Mouse (Mus musculus) forebrain, postnatal 0 days (tissue): Measurements from ENCODE around the gene Sos1. TPM values are rescaled to one million over a fixed set of nuclear protein-coding genes. Genes with fewer than 3 reads are reported as not detected.

Experiments
- ATAC-seq: fragments of 200-750 bp; cut with Nextera tagmentation; 2 replicates; pipeline ENCODE4 v1.8.0; 2017; ENCODE audit warnings: mild to moderate bottlenecking, moderate library complexity
- DNase-seq: peaks from one replicate; pipeline ENCODE4 v3.0.0-alpha.2; 2015
- H3K27ac ChIP-seq: fragments of 300-500 bp; sonication (generic); 2 replicates; pipeline ENCODE4 v1.5.1; 2014; ENCODE audit warnings: low read depth, mild to moderate bottlenecking, antibody characterized with exemption, low read length, moderate library complexity, mixed read lengths
- H3K27me3 ChIP-seq: fragments of 300-500 bp; sonication (generic); 2 replicates; pipeline ENCODE4 v1.6.1; 2014; ENCODE audit warnings: mild to moderate bottlenecking, low read length, mixed read lengths; ENCODE audit not compliant: insufficient read depth
- H3K36me3 ChIP-seq: fragments of 300-500 bp; sonication (generic); 2 replicates; pipeline ENCODE4 v1.6.1; 2014; ENCODE audit warnings: mild to moderate bottlenecking, moderate library complexity; ENCODE audit not compliant: insufficient read depth
- H3K4me1 ChIP-seq: fragments of 300-500 bp; sonication (generic); 2 replicates; pipeline ENCODE4 v1.6.1; 2014; ENCODE audit warnings: antibody characterized with exemption; ENCODE audit not compliant: insufficient read depth
- H3K4me2 ChIP-seq: fragments of 300-500 bp; sonication (generic); 2 replicates; pipeline ENCODE4 v1.6.1; 2014; ENCODE audit warnings: low read depth, mild to moderate bottlenecking, moderate library complexity
- H3K4me3 ChIP-seq: fragments of 300-500 bp; sonication (generic); 2 replicates; pipeline ENCODE4 v1.5.1; 2014; ENCODE audit warnings: low read depth, low read length, mixed read lengths
- H3K9ac ChIP-seq: fragments of 300-500 bp; sonication (generic); 2 replicates; pipeline ENCODE4 v1.6.1; 2014; ENCODE audit warnings: mild to moderate bottlenecking
- H3K9me3 ChIP-seq: fragments of 300-500 bp; sonication (generic); 2 replicates; pipeline ENCODE4 v1.6.1; 2016; ENCODE audit warnings: low read length
- CTCF ChIP-seq: sonication (generic); IDR thresholded peaks from 2 replicates; pipeline ENCODE4 v1.5.1; 2016; ENCODE audit warnings: antibody characterized with exemption, control low read depth, low read depth
- WGBS: fragments of 180-500 bp; shearing (Covaris S2); extraction: QIAGEN DNeasy Blood & Tissue Kit; methylation state at CpG from one replicate; pipeline ENCODE4 v1.1.7; 2014; 5-methylcytosine and 5-hydroxymethylcytosine counted together
- polyA plus RNA-seq: library from polyadenylated mRNA; unstranded; fragments of >200 nt; fragmentation: Nextera tagmentation; extraction: Ambion mirVana; gene quantifications from 2 replicates; pipeline ENCODE4 v1.2.1, GENCODE M21; 2015
- total RNA-seq: library from RNA; depleted of rRNA; stranded (reverse); fragments of >200 nt; gene quantifications from 2 replicates; pipeline ENCODE4 v1.2.3, GENCODE M21; 2014

The Sos1 gene
- total and polyA plus RNA-seq, 2 experiments from 2014 or later, result 5.2 to 29.3 TPM

- no peak for DNase-seq
- no peak for TF ChIP-seq CTCF
- H3K4me2 ChIP-seq, result no peak overlapping the region
- no peak for ATAC-seq
- H3K4me1 ChIP-seq, result no peaks in the 10 kb centered on the region
- 57% methylated on average over 5 of the region's 5 CpGs for WGBS
- no peaks in the 10 kb centered on the region for H3K9me3 ChIP-seq
- H3K27ac ChIP-seq, result no peak overlapping the region
- H3K27me3 ChIP-seq, result no peaks in the 10 kb centered on the region
- peaks cover 10% of the 10 kb centered on the region for H3K36me3 ChIP-seq
- H3K4me3 ChIP-seq, result no peak overlapping the region
- no peak overlapping the region for H3K9ac ChIP-seq
Measured at GRCm38 (mm10) chr17:80426901-80427300, 53.4 kb downstream of the Sos1 start.

DNA sequence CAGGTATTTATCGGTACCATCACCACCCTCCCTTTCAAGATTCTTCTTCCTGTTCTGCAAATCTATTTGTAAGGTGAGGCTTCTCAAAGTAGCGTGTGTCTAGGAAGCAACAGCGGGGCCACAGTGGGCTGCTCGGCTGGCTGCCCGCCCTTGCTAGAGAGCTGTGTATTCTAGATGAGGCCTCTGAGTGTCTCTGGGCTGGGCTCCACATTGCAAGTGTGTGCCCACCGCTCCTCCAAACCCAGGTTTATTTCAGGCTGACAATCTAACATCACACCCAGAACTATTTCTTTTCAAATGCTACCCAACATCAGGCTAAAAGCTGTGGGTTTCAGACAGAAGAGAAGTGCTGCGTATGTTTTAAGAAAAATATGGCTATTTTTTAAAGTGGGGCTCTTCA, 54.1 kb downstream of the Sos1 start:
- H3K4me3 ChIP-seq, result no peak overlapping the region

GRCm38 (mm10) chr17:80420998-80421397, 59.3 kb downstream of the Sos1 start:
- H3K4me2 ChIP-seq, result no peak overlapping the region
- ATAC-seq (no peak), DNase-seq (no peak)
- H3K27me3 ChIP-seq, result no peaks in the 10 kb centered on the region
- WGBS, result 98% methylated on average over 1 of the region's 1 CpGs
- no peak overlapping the region for H3K9ac ChIP-seq
- no peaks in the 10 kb centered on the region for H3K4me1 ChIP-seq
- H3K4me3 ChIP-seq, result no peak overlapping the region
- H3K27ac ChIP-seq, result no peak overlapping the region
- no peak for TF ChIP-seq CTCF
- no peaks in the 10 kb centered on the region for H3K9me3 ChIP-seq
- peaks cover 46% of the 10 kb centered on the region for H3K36me3 ChIP-seq

More for the DNA sequence above, 54.1 kb downstream of the Sos1 start:
- no peak for TF ChIP-seq CTCF
- H3K36me3 ChIP-seq, result peaks cover 11% of the 10 kb centered on the region
- no peak overlapping the region for H3K4me2 ChIP-seq
- WGBS, result 91% methylated on average over 7 of the region's 7 CpGs
- ATAC-seq, result no peak
- no peaks in the 10 kb centered on the region for H3K9me3 ChIP-seq
- H3K4me1 ChIP-seq, result no peaks in the 10 kb centered on the region
- H3K27me3 ChIP-seq, result no peaks in the 10 kb centered on the region
- DNase-seq, result no peak
- H3K27ac ChIP-seq, result no peak overlapping the region
- no peak overlapping the region for H3K9ac ChIP-seq

- TF ChIP-seq CTCF, result no peak
- ATAC-seq (no peak), DNase-seq (no peak)
- no peak overlapping the region for H3K4me2 ChIP-seq
- no peaks in the 10 kb centered on the region for H3K27me3 ChIP-seq
- H3K4me1 ChIP-seq, result no peaks in the 10 kb centered on the region
- H3K4me3 ChIP-seq, result no peak overlapping the region
- peaks cover 51% of the 10 kb centered on the region for H3K36me3 ChIP-seq
- H3K9ac ChIP-seq, result no peak overlapping the region
- 87% methylated on average over 10 of the region's 10 CpGs for WGBS
- no peaks in the 10 kb centered on the region for H3K9me3 ChIP-seq
- no peak overlapping the region for H3K27ac ChIP-seq
Measured at GRCm38 (mm10) chr17:80418572-80419210, 61.6 kb downstream of the Sos1 start.

DNA sequence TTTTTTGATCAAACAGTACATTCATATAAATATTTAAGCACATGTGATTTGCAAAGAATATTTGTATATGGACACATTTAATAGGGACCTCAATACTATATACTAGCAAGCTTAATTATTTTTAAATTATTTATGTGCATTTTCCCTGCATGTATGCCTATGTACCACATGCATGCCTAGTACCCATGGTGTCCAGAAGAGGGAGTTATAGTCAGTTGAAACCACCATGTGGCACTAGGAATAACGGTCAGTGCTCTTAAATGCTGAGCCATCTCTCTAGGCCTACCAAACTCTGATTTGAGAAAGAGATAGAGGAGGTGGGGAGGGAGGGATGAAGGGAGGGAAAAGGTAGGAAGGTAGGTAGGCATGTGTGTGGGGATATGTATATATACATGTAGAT, 69.1 kb downstream of the Sos1 start:
- H3K27me3 ChIP-seq, result no peaks in the 10 kb centered on the region
- H3K9ac ChIP-seq, result no peak overlapping the region
- 59% methylated on average over 1 of the region's 1 CpGs for WGBS
- DNase-seq (no peak), ATAC-seq (no peak)
- no peak overlapping the region for H3K4me3 ChIP-seq
- H3K4me1 ChIP-seq, result no peaks in the 10 kb centered on the region
- H3K9me3 ChIP-seq, result no peaks in the 10 kb centered on the region
- no peak overlapping the region for H3K4me2 ChIP-seq
- peak; percentile 64 for TF ChIP-seq CTCF
- H3K27ac ChIP-seq, result no peak overlapping the region
- peaks cover 61% of the 10 kb centered on the region for H3K36me3 ChIP-seq

GRCm38 (mm10) chr17:80398243-80398642, 82.0 kb downstream of the Sos1 start:
- H3K4me2 ChIP-seq, result no peak overlapping the region
- TF ChIP-seq CTCF, result no peak
- no peaks in the 10 kb centered on the region for H3K27me3 ChIP-seq
- ATAC-seq, result no peak
- no peaks in the 10 kb centered on the region for H3K9me3 ChIP-seq
- H3K9ac ChIP-seq, result no peak overlapping the region
- H3K4me1 ChIP-seq, result no peaks in the 10 kb centered on the region
- H3K36me3 ChIP-seq, result peaks cover 26% of the 10 kb centered on the region
- WGBS, result 94% methylated on average over 7 of the region's 7 CpGs
- no peak overlapping the region for H3K4me3 ChIP-seq
- H3K27ac ChIP-seq, result no peak overlapping the region
- no peak for DNase-seq

- DNase-seq (peak; percentile 57), ATAC-seq (peak; percentile 91)
- Histone ChIP-seq H3K4me3 (peak overlapping the region; percentile 48), H3K9ac (0 out of 2 replicates have a peak overlapping the region, but pooled peaks have one; percentile 37), H3K9me3 (no peaks in the 10 kb centered on the region), H3K27ac (no peak overlapping the region), H3K27me3 (no peaks in the 10 kb centered on the region), H3K4me2 (peak overlapping the region; percentile 51), H3K4me1 (no peaks in the 10 kb centered on the region), H3K36me3 (no peaks in the 10 kb centered on the region)
- WGBS, result 15% methylated on average over 17 of the region's 17 CpGs
- TF ChIP-seq CTCF, result peak; percentile 53
Measured at GRCm38 (mm10) chr17:80391423-80392403, 88.5 kb downstream of the Sos1 start.
